Mouse (Mus musculus) small intestine, adult 2 months (tissue): Measurements from ENCODE around the gene Slc47a2.

Experiments
- CTCF ChIP-seq: fragments of 200-500 bp; IDR thresholded peaks from 2 replicates; pipeline ENCODE4 v1.5.1; 2012; ENCODE audit warnings: low read depth, mild to moderate bottlenecking, control low read depth, inconsistent platforms, low read length, moderate library complexity, mixed read lengths; ENCODE audit not compliant: insufficient replicate concordance, insufficient read length; ENCODE audit errors: extremely low read depth
- POLR2A ChIP-seq: fragments of 200-500 bp; IDR thresholded peaks from 2 replicates; pipeline ENCODE4 v1.6.1; 2012; ENCODE audit warnings: low read depth, mild to moderate bottlenecking, control low read depth, inconsistent platforms, low read length, moderate library complexity

- TF ChIP-seq CTCF (no peak), POLR2A (no peak)
These were observed 12.7 kb upstream of the Slc47a2 start for GRCm38 (mm10) chr11:61355351-61355750.
